Mouse (Mus musculus): ENCODE data around the gene Gm49388. TPM values are rescaled to one million over a fixed set of nuclear protein-coding genes. Genes with fewer than 3 reads are reported as not detected.

Gm49388 gene
- 0.06 TPM in 1 of 2 replicates, not detected in the other for polyA plus RNA-seq (2012; rRNA removed)

- no peak for DNase-seq (ENCODE audit: extremely low spot score in 1 of 2, low spot score in 1 of 2)
These were observed at the start of gene Gm49388 for GRCm38 (mm10) chr7:127785308-127785707. TSS of gene Gm49388 (plus strand) at chr7:127785608.

GRCm38 (mm10) chr7:127744366-127745045 is 40.9 kb upstream of the Gm49388 start, which contains the start of gene Fbxl19:
TSS of gene Fbxl19 (plus strand) at chr7:127744543.
- DNase-seq (ENCODE audit: extremely low spot score in 1 of 2, low spot score in 1 of 2): peak in 1 of 2 experiments; percentile 85

GRCm38 (mm10) chr7:127745251-127745651 is 40.2 kb upstream of the Gm49388 start:
- DNase-seq (ENCODE audit: extremely low spot score in 1 of 2, low spot score in 1 of 2): peak; percentile 97

- DNase-seq (ENCODE audit: extremely low spot score in 1 of 2, low spot score in 1 of 2): peak; percentile 99 to 100
These were observed 39.5 kb upstream of the Gm49388 start for GRCm38 (mm10) chr7:127745652-127746493.

- no peak for DNase-seq (ENCODE audit: extremely low spot score in 1 of 2, low spot score in 1 of 2)
These were observed 38.6 kb upstream of the Gm49388 start for GRCm38 (mm10) chr7:127746494-127747491.

- no peak for DNase-seq (ENCODE audit: extremely low spot score in 1 of 2, low spot score in 1 of 2)
These were observed 37.7 kb upstream of the Gm49388 start for GRCm38 (mm10) chr7:127747559-127748234.

- no peak for DNase-seq (ENCODE audit: extremely low spot score in 1 of 2, low spot score in 1 of 2)
These were observed 37.2 kb upstream of the Gm49388 start for GRCm38 (mm10) chr7:127748235-127748560.

- peak; percentile 79 to 84 for DNase-seq (ENCODE audit: extremely low spot score in 1 of 2, low spot score in 1 of 2)
These were observed 35.0 kb upstream of the Gm49388 start for GRCm38 (mm10) chr7:127750131-127751127.

- DNase-seq (ENCODE audit: extremely low spot score in 1 of 2, low spot score in 1 of 2): no peak
These were observed 33.8 kb upstream of the Gm49388 start for GRCm38 (mm10) chr7:127751619-127752018.

- no peak for DNase-seq (ENCODE audit: extremely low spot score in 1 of 2, low spot score in 1 of 2)
These were observed 33.3 kb upstream of the Gm49388 start for GRCm38 (mm10) chr7:127752069-127752468.

GRCm38 (mm10) chr7:127753158-127753557 is 32.2 kb upstream of the Gm49388 start:
- DNase-seq (ENCODE audit: extremely low spot score in 1 of 2, low spot score in 1 of 2): no peak

- DNase-seq (ENCODE audit: extremely low spot score in 1 of 2, low spot score in 1 of 2): no peak
These were observed 31.7 kb upstream of the Gm49388 start for GRCm38 (mm10) chr7:127753741-127754140.

GRCm38 (mm10) chr7:127759716-127760115 is 25.7 kb upstream of the Gm49388 start:
- no peak for DNase-seq (ENCODE audit: extremely low spot score in 1 of 2, low spot score in 1 of 2)

- no peak for DNase-seq (ENCODE audit: extremely low spot score in 1 of 2, low spot score in 1 of 2)
These were observed 24.9 kb upstream of the Gm49388 start for GRCm38 (mm10) chr7:127760478-127760877.

GRCm38 (mm10) chr7:127761026-127761425 is 24.4 kb upstream of the Gm49388 start:
- DNase-seq (ENCODE audit: extremely low spot score in 1 of 2, low spot score in 1 of 2): peak in 1 of 2 experiments; percentile 74

- no peak for DNase-seq (ENCODE audit: extremely low spot score in 1 of 2, low spot score in 1 of 2)
These were observed 21.8 kb upstream of the Gm49388 start for GRCm38 (mm10) chr7:127763642-127764041.

- DNase-seq (ENCODE audit: extremely low spot score in 1 of 2, low spot score in 1 of 2): no peak
These were observed 19.7 kb upstream of the Gm49388 start for GRCm38 (mm10) chr7:127765756-127766155.

- DNase-seq (ENCODE audit: extremely low spot score in 1 of 2, low spot score in 1 of 2): no peak
These were observed 18.4 kb upstream of the Gm49388 start for GRCm38 (mm10) chr7:127766851-127767609.

All from frontal cortex, adult 2 months (tissue).